Mouse (Mus musculus) bone marrow macrophage, adult 2 months (primary cell): ENCODE results near the gene Rrbp1.

Source experiments
- CTCF ChIP-seq: IDR thresholded peaks from 2 replicates; pipeline ENCODE4 v1.5.1; 2012; ENCODE audit warnings: low read depth, mild to moderate bottlenecking, low read length, moderate library complexity
- POLR2A ChIP-seq: IDR thresholded peaks from 2 replicates; pipeline ENCODE4 v1.6.1; 2012; ENCODE audit warnings: mild to moderate bottlenecking, low read depth, low read length, borderline replicate concordance

- peak; percentile 37; the same call in 1 of the 2 replicates for TF ChIP-seq CTCF
- no peak for TF ChIP-seq POLR2A
Measured at GRCm38 (mm10) chr2:143980781-143981398, 30.2 kb downstream of the Rrbp1 start.
